Comparison of ENCODE assay signal across 9 mouse cellular contexts in genomic region chr13:99018526-99019201, GRCm38 (mm10). TPM values are rescaled to one million over a fixed set of nuclear protein-coding genes. Genes with fewer than 3 reads are reported as not detected.
DNase-seq lines count a peak whose midpoint lies in the region; ATAC-seq and TF ChIP-seq lines count a peak whose summit lies in the region.
"Had no signal": no experiment of that assay in that cellular context is flagged by ENCODE, and none has a peak within 500 bp of the region (broad histone marks: within the 10 kb centered on the region; RNA-seq: fewer than 3 reads in every experiment).

No protein-coding gene starts in this region.

- 83% methylated on average over 15 of the region's 15 CpGs for WGBS in bone marrow, adult 2 months
- 62% methylated on average over 15 of the region's 15 CpGs for WGBS in heart, embryonic 13.5 days
- WGBS in kidney, embryonic 16.5 days, result 22% methylated on average over 15 of the region's 15 CpGs
- 12% methylated on average over 15 of the region's 15 CpGs for WGBS in neural tube, embryonic 13.5 days

- TF ChIP-seq POLR2A in bone marrow, adult 2 months (IDR thresholded peaks at IDR 0.05; ENCODE audit: borderline replicate concordance, control insufficient read depth, low read depth, low read length), result no peak

- H3K4me2 ChIP-seq in heart, embryonic 13.5 days, result no peak overlapping the region; the same call in 1 of the 2 replicates
- peak overlapping the region; percentile 42 for H3K4me2 ChIP-seq in kidney, embryonic 16.5 days (replicated peaks; ENCODE audit: low read depth, low read length)
- H3K4me2 ChIP-seq in neural tube, embryonic 13.5 days, result peak overlapping the region; percentile 36
- H3K4me2 ChIP-seq: limb, embryonic 15.5 days had no signal

- peak; percentile 85 for ATAC-seq in heart, embryonic 13.5 days (ENCODE audit: extremely low read depth, insufficient number of reproducible peaks, low FRiP score, low TSS enrichment)
- ATAC-seq in kidney, embryonic 16.5 days (ENCODE audit: low FRiP score, low TSS enrichment), result peak; percentile 87
- peak; percentile 91 for ATAC-seq in neural tube, embryonic 13.5 days (ENCODE audit: low read depth)

- H3K36me3 ChIP-seq in heart, embryonic 13.5 days, result no peaks in the 10 kb centered on the region
- H3K36me3 ChIP-seq in kidney, embryonic 16.5 days (ENCODE audit: insufficient read depth, low read length), result no peaks in the 10 kb centered on the region
- H3K36me3 ChIP-seq in neural tube, embryonic 13.5 days, result no peaks in the 10 kb centered on the region
- H3K36me3 ChIP-seq: limb, embryonic 15.5 days had no signal

- H3K9ac ChIP-seq in heart, embryonic 13.5 days, result 0 out of 2 replicates have a peak overlapping the region, but pooled peaks have one; percentile 16
- H3K9ac ChIP-seq in kidney, embryonic 16.5 days (replicated peaks; ENCODE audit: low read length), result no peak overlapping the region
- H3K9ac ChIP-seq in neural tube, embryonic 13.5 days, result no peak overlapping the region
- H3K9ac ChIP-seq: limb, embryonic 15.5 days had no signal

- H3K4me1 ChIP-seq in bone marrow, adult 2 months (ENCODE audit: control insufficient read depth, insufficient read depth, low read length), result no peaks in the 10 kb centered on the region
- peaks cover 18% of the 10 kb centered on the region for H3K4me1 ChIP-seq in heart, embryonic 13.5 days
- peaks cover 7% of the 10 kb centered on the region for H3K4me1 ChIP-seq in kidney, embryonic 16.5 days (ENCODE audit: insufficient read depth, low read length)
- peaks cover 39% of the 10 kb centered on the region for H3K4me1 ChIP-seq in neural tube, embryonic 13.5 days (replicated peaks)

- peak overlapping the region; percentile 50; the same call in 1 of the 2 replicates for H3K27ac ChIP-seq in bone marrow, adult 2 months (ENCODE audit: control insufficient read depth, insufficient read depth, low read depth, low read length, poor library complexity)
- peak overlapping the region; percentile 48 for H3K27ac ChIP-seq in heart, embryonic 13.5 days (replicated peaks)
- H3K27ac ChIP-seq in kidney, embryonic 16.5 days (ENCODE audit: low read length), result no peak overlapping the region
- H3K27ac ChIP-seq in neural tube, embryonic 13.5 days (replicated peaks), result peak overlapping the region; percentile 68
- H3K27ac ChIP-seq: limb, embryonic 15.5 days had no signal

- H3K4me3 ChIP-seq in bone marrow, adult 2 months (replicated peaks; ENCODE audit: control insufficient read depth, low read depth, low read length), result no peak overlapping the region
- H3K4me3 ChIP-seq in heart, embryonic 13.5 days, result no peak overlapping the region
- 0 out of 2 replicates have a peak overlapping the region, but pooled peaks have one; percentile 4 for H3K4me3 ChIP-seq in kidney, embryonic 16.5 days (ENCODE audit: low read length)
- no peak overlapping the region for H3K4me3 ChIP-seq in neural tube, embryonic 13.5 days
- H3K4me3 ChIP-seq: limb, embryonic 15.5 days had no signal

- TF ChIP-seq CTCF in bone marrow, adult 2 months (IDR thresholded peaks at IDR 0.05; ENCODE audit: control insufficient read depth, insufficient read depth, low read length), result no peak

- H3K9me3 ChIP-seq in heart, embryonic 13.5 days, result no peaks in the 10 kb centered on the region
- no peaks in the 10 kb centered on the region for H3K9me3 ChIP-seq in kidney, embryonic 16.5 days (ENCODE audit: low read length)
- H3K9me3 ChIP-seq in neural tube, embryonic 13.5 days, result no peaks in the 10 kb centered on the region
- H3K9me3 ChIP-seq: limb, embryonic 15.5 days had no signal

- DNase-seq in R1 (ENCODE audit: low read depth, low spot score), result peak; percentile 88
- DNase-seq in lung, postnatal 36 days, result no peak
- no peak for DNase-seq in right cerebral cortex, adult 2 months (ENCODE audit: low spot score in 2 of 2)
- DNase-seq in frontal cortex, postnatal 10 days (ENCODE audit: low spot score in 2 of 2), result no peak

- no peaks in the 10 kb centered on the region for H3K27me3 ChIP-seq in heart, embryonic 13.5 days (replicated peaks)
- H3K27me3 ChIP-seq in kidney, embryonic 16.5 days (ENCODE audit: insufficient read depth, low read length), result no peaks in the 10 kb centered on the region
- no peaks in the 10 kb centered on the region for H3K27me3 ChIP-seq in neural tube, embryonic 13.5 days
- H3K27me3 ChIP-seq: limb, embryonic 15.5 days had no signal

RNA-seq across cellular contexts. Expression of gene 1700024P04Rik, which starts 34.3 kb away (rescaled TPM):
- polyA plus RNA-seq in bone marrow, adult 2 months (2011; ENCODE audit: insufficient read depth, insufficient read length, low replicate concordance, missing spikeins), result not detected in 2 replicates
- polyA plus RNA-seq in heart, embryonic 13.5 days (2015; fragmentation: Nextera tagmentation; extraction: Ambion mirVana), result not detected in 2 replicates
- not detected in 2 replicates for polyA plus RNA-seq in kidney, embryonic 16.5 days (2015; fragmentation: Nextera tagmentation; extraction: Ambion mirVana)
- polyA plus RNA-seq in neural tube, embryonic 13.5 days (2015; fragmentation: Nextera tagmentation; extraction: Ambion mirVana), result not detected in 2 replicates
- polyA plus RNA-seq: limb, embryonic 15.5 days had no signal
